Mouse (Mus musculus): ENCODE results near the gene Polr2g. TPM values are rescaled to one million over a fixed set of nuclear protein-coding genes. Genes with fewer than 3 reads are reported as not detected.

The Polr2g gene
- polyA plus RNA-seq, 2 experiments: 55.1 to 72.8 TPM

DNA sequence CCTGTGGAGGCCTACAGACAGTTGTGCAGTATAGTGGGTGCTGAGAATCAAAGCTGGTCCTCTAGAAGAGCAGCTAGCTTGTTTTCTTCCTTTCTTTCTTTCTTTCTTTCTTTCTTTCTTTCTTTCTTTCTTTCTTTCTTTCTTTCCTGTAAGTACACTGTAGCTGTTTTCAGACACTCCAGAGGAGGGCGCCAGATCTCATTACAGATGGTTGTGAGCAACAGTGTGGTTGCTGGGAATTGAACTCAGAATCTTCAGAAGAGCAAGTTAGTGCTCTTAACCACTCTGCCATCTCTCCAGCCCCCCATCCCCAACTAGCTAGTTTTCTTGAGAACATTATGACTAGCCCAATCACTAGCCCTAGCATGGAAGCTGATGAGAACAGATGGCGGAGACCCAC is 37.6 kb downstream of the Polr2g start:
- Histone ChIP-seq H3K4me2 (ENCODE audit: low read depth) (no peak overlapping the region), H3K4me1 (replicated peaks; ENCODE audit: control insufficient read depth in 2 of 2, insufficient read depth in 2 of 2, low read length in 1 of 2) (peaks cover 13 to 15% of the 10 kb centered on the region in 2 experiments), H3K27me3 (ENCODE audit: control insufficient read depth, insufficient read depth, low read length) (no peaks in the 10 kb centered on the region), H3K9ac (replicated peaks) (no peak overlapping the region), H3K27ac (no peak overlapping the region), H3K9me3 (ENCODE audit: control insufficient read depth, low read length) (no peaks in the 10 kb centered on the region; the same call in 1 of the 2 replicates), H3K4me3 (ENCODE audit: insufficient read depth in 1 of 2, low read depth in 2 of 2, low read length in 2 of 2) (no peak overlapping the region), H3K36me3 (replicated peaks; ENCODE audit: control insufficient read depth, insufficient read depth, low read depth) (peaks cover 36% of the 10 kb centered on the region)
- TF ChIP-seq CTCF (IDR thresholded peaks at IDR 0.05; ENCODE audit: low read depth) (peak; percentile 32; the same call in 1 of the 2 replicates), EP300 (IDR thresholded peaks at IDR 0.05; ENCODE audit: low read depth) (no peak)
- ATAC-seq (ENCODE audit: insufficient read depth) (no peak), DNase-seq (ENCODE audit: low read depth in 3 of 3, low spot score in 3 of 3) (no peak)
- WGBS (ENCODE audit: insufficient replicate concordance): 77% methylated on average over 2 of the region's 2 CpGs

DNA sequence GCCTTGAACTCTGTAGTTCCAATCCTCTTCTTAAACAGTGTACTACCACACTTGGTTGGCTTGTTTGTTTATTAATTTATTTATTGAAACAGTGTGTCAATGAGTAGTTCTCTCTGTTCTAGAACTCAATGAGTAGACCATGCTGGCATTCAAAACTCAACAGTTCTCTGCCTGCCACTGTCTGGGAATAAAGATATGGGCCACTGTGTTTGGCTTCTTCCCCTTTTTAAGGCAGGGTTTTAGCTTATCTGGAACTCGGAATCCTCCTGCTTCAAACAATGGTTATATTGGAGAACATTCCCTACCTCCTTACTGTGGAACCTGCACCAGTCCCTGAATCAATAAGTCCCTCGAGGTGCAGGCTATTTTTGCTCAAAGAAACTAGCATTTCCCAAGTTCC is 39.5 kb downstream of the Polr2g start:
- Histone ChIP-seq H3K36me3 (replicated peaks; ENCODE audit: control insufficient read depth, insufficient read depth, low read depth) (peaks cover 27% of the 10 kb centered on the region), H3K27ac (peak overlapping the region; percentile 27), H3K9me3 (ENCODE audit: control insufficient read depth, low read length) (no peaks in the 10 kb centered on the region), H3K9ac (replicated peaks) (peak overlapping the region; percentile 97), H3K4me1 (replicated peaks; ENCODE audit: control insufficient read depth in 2 of 2, insufficient read depth in 2 of 2, low read length in 1 of 2) (peaks cover 14 to 18% of the 10 kb centered on the region in 2 experiments), H3K4me3 (ENCODE audit: insufficient read depth in 1 of 2, low read depth in 2 of 2, low read length in 2 of 2) (peak overlapping the region in 1 of 2 experiments; percentile 92; a peak in 2 of 4 replicates), H3K4me2 (ENCODE audit: low read depth) (peak overlapping the region; percentile 95), H3K27me3 (ENCODE audit: control insufficient read depth, insufficient read depth, low read length) (no peaks in the 10 kb centered on the region)
- ATAC-seq (ENCODE audit: insufficient read depth): no peak
- WGBS (ENCODE audit: insufficient replicate concordance): 26% methylated on average over 2 of the region's 2 CpGs
- TF ChIP-seq CTCF (IDR thresholded peaks at IDR 0.05; ENCODE audit: low read depth): no peak
- TF ChIP-seq EP300 (IDR thresholded peaks at IDR 0.05; ENCODE audit: low read depth): no peak
- no peak for DNase-seq (ENCODE audit: low read depth in 3 of 3, low spot score in 3 of 3)

DNA sequence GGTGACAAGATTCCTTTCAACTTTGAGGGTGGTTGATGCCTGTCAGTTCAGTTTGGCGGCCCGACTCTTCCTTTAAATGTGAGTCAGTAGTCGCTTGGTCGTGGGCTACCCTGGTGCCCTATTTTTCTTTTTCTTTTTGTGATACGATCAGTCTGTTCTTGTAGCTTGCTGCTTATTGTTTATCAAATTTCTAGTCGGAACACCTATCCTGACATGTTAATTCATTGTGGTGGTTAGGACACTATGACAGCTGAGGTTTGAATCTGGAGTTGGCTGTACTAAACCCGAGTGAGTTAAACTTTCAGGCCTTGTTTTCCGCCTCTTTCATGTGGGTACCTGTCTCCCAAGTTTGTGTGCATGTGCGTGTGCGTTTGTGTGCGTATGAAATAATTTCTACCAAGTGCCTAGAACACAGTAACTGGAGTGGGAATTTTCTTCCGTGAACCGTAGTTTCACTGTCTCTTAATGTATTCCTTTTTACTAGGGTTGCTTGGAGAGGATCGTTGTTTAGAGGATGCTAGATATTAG is 40.8 kb downstream of the Polr2g start:
- TF ChIP-seq EP300 (IDR thresholded peaks at IDR 0.05; ENCODE audit: low read depth) (no peak), CTCF (IDR thresholded peaks at IDR 0.05; ENCODE audit: low read depth) (no peak)
- no peaks in the 10 kb centered on the region for H3K27me3 ChIP-seq (ENCODE audit: control insufficient read depth, insufficient read depth, low read length)
- no peak for ATAC-seq (ENCODE audit: insufficient read depth)
- peaks cover 14 to 18% of the 10 kb centered on the region in 2 experiments for H3K4me1 ChIP-seq (replicated peaks; ENCODE audit: control insufficient read depth in 2 of 2, insufficient read depth in 2 of 2, low read length in 1 of 2)
- no peaks in the 10 kb centered on the region for H3K9me3 ChIP-seq (ENCODE audit: control insufficient read depth, low read length)
- peak overlapping the region; percentile 95 for H3K4me2 ChIP-seq (ENCODE audit: low read depth)
- peak overlapping the region; percentile 92 for H3K4me3 ChIP-seq (ENCODE audit: insufficient read depth in 1 of 2, low read depth in 2 of 2, low read length in 2 of 2)
- WGBS (ENCODE audit: insufficient replicate concordance): 3% methylated on average over 14 of the region's 14 CpGs
- no peak for DNase-seq (ENCODE audit: low read depth in 3 of 3, low spot score in 3 of 3)
- peak overlapping the region; percentile 97 for H3K9ac ChIP-seq (replicated peaks)
- H3K36me3 ChIP-seq (replicated peaks; ENCODE audit: control insufficient read depth, insufficient read depth, low read depth): peaks cover 22% of the 10 kb centered on the region
- peak overlapping the region; percentile 86 for H3K27ac ChIP-seq

DNA sequence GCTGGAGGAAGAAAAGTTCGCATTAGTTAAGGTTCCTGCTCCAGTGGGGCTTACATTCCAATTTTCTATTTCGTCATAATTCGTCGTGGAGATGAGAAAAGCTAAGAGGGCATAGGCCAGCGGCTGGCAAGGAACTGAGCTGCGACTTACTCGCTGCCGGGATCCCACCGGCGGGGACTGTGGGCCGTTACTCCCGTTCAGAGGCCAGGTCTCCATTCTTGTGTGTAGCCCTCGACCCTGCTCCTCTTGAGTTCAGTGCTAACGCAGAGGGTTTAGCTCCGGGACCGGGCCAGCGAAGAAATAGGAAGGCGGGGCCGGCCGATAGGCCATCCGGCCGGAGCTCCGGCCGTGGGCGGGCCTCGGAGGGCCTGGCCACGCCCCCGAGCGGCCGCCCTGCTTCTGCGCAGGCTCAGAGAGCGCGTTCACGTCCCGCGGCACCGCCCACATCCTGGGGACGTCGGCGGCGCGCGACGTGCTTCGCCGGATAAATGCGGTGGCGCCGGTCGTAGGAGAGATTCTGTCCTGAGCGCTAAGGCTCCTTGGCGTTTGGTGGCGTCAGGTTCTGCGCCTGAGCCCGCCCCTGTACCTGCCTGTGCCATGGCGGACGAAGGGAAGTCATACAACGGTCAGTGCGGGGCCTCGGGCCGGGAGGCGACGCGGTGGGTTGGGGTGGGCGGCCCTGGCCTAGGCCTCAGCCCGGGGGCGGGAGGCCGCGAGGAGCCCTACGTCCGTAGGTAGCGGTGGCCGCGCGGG is 41.6 kb downstream of the Polr2g start, which contains the start of gene Nxf1:
Nxf1 (plus strand) TSS at position 439 of the 753 bp plus-strand sequence.
- ATAC-seq (ENCODE audit: insufficient read depth) (peak; percentile 90), DNase-seq (ENCODE audit: low read depth in 3 of 3, low spot score in 3 of 3) (peak; percentile 84 to 88 (median 85))
- Histone ChIP-seq H3K27ac (peak within 1 kb of the TSS; percentile 86), H3K9me3 (ENCODE audit: control insufficient read depth, low read length) (no peaks in the 10 kb centered on the region), H3K4me1 (replicated peaks; ENCODE audit: control insufficient read depth in 2 of 2, insufficient read depth in 2 of 2, low read length in 1 of 2) (peaks cover 14 to 18% of the 10 kb centered on the region in 2 experiments), H3K36me3 (replicated peaks; ENCODE audit: control insufficient read depth, insufficient read depth, low read depth) (peaks cover 24% of the 10 kb centered on the region), H3K4me3 (ENCODE audit: insufficient read depth in 1 of 2, low read depth in 2 of 2, low read length in 2 of 2) (peak within 1 kb of the TSS; percentile 92), H3K9ac (replicated peaks) (peak within 1 kb of the TSS; percentile 97), H3K27me3 (ENCODE audit: control insufficient read depth, insufficient read depth, low read length) (no peaks in the 10 kb centered on the region), H3K4me2 (ENCODE audit: low read depth) (peak within 1 kb of the TSS; percentile 95)
- WGBS (ENCODE audit: insufficient replicate concordance): under 1% methylated on average over 75 of the region's 75 CpGs
- no peak for TF ChIP-seq CTCF (IDR thresholded peaks at IDR 0.05; ENCODE audit: low read depth)
- no peak for TF ChIP-seq EP300 (IDR thresholded peaks at IDR 0.05; ENCODE audit: low read depth)

DNA sequence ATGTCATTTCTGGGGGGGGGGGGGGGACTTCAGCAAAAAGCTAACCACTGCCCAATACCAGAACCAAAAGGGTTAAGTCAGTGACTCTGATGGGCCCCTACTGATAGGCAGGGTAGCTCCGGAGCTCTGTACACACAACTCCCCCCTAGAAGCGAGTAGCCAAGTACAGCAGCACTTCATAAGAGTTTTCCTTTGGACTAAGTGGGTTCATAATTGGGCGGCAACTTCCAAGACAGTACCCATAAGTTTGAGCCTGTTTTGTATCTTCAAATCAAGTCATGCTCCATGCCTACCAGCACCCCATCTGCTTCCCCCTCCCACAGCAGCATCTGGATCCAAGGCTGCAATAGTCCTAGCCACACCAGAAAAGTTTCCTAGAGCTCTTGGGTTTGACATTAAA is 42.7 kb downstream of the Polr2g start:
- no peaks in the 10 kb centered on the region for H3K9me3 ChIP-seq (ENCODE audit: control insufficient read depth, low read length)
- peak overlapping the region; percentile 95 for H3K4me2 ChIP-seq (ENCODE audit: low read depth)
- peak overlapping the region; percentile 41 for H3K27ac ChIP-seq
- no peak for DNase-seq (ENCODE audit: low read depth in 3 of 3, low spot score in 3 of 3)
- peaks cover 33% of the 10 kb centered on the region for H3K36me3 ChIP-seq (replicated peaks; ENCODE audit: control insufficient read depth, insufficient read depth, low read depth)
- no peaks in the 10 kb centered on the region for H3K27me3 ChIP-seq (ENCODE audit: control insufficient read depth, insufficient read depth, low read length)
- no peak for ATAC-seq (ENCODE audit: insufficient read depth)
- H3K4me1 ChIP-seq (replicated peaks; ENCODE audit: control insufficient read depth in 2 of 2, insufficient read depth in 2 of 2, low read length in 1 of 2): peaks cover 14 to 18% of the 10 kb centered on the region in 2 experiments
- 23% methylated on average over 3 of the region's 3 CpGs for WGBS (ENCODE audit: insufficient replicate concordance)
- H3K9ac ChIP-seq (replicated peaks): peak overlapping the region; percentile 79
- H3K4me3 ChIP-seq (ENCODE audit: insufficient read depth in 1 of 2, low read depth in 2 of 2, low read length in 2 of 2): peak overlapping the region; percentile 33 to 92
- TF ChIP-seq EP300 (IDR thresholded peaks at IDR 0.05; ENCODE audit: low read depth): no peak
- no peak for TF ChIP-seq CTCF (IDR thresholded peaks at IDR 0.05; ENCODE audit: low read depth)

Data from liver, embryonic 14.5 days (tissue).